Mouse (Mus musculus): ENCODE measurements at regions not wholly inside any gene's neighbourhood (a gene's known extent, or its start where the extent isn't known, plus 50 kb on each side); places are given as distances from the start of the nearest gene placed in this dataset.

- no peak for DNase-seq (ENCODE audit: low spot score)
These were observed 146.4 kb downstream of the Fndc1 start for GRCm38 (mm10) chr17:7680658-7681057.

- DNase-seq (ENCODE audit: low spot score): no peak
These were observed 147.3 kb downstream of the Fndc1 start for GRCm38 (mm10) chr17:7679786-7680185.

GRCm38 (mm10) chr17:7678898-7679297, 148.2 kb downstream of the Fndc1 start:
- DNase-seq (ENCODE audit: low spot score): no peak

- no peak for DNase-seq (ENCODE audit: low spot score)
These were observed 149.3 kb downstream of the Fndc1 start for GRCm38 (mm10) chr17:7677796-7678195.

- DNase-seq (ENCODE audit: low spot score): no peak
These were observed 149.8 kb downstream of the Fndc1 start for GRCm38 (mm10) chr17:7677301-7677700.

- DNase-seq (ENCODE audit: low spot score): no peak
These were observed 150.3 kb downstream of the Fndc1 start for GRCm38 (mm10) chr17:7676776-7677175.

GRCm38 (mm10) chr17:7674511-7674910, 152.6 kb downstream of the Fndc1 start:
- no peak for DNase-seq (ENCODE audit: low spot score)

GRCm38 (mm10) chr17:7667826-7668225, 159.3 kb downstream of the Fndc1 start:
- DNase-seq (ENCODE audit: low spot score): no peak

- no peak for DNase-seq (ENCODE audit: low spot score)
These were observed 160.2 kb downstream of the Fndc1 start for GRCm38 (mm10) chr17:7666781-7667398.

GRCm38 (mm10) chr17:7666207-7666606, 160.9 kb downstream of the Fndc1 start:
- no peak for DNase-seq (ENCODE audit: low spot score)

GRCm38 (mm10) chr17:7665686-7666085, 161.4 kb downstream of the Fndc1 start:
- DNase-seq (ENCODE audit: low spot score): no peak

- DNase-seq (ENCODE audit: low spot score): no peak
These were observed 162.9 kb downstream of the Fndc1 start for GRCm38 (mm10) chr17:7663896-7664880.

- DNase-seq (ENCODE audit: low spot score): no peak
These were observed 170.6 kb downstream of the Fndc1 start for GRCm38 (mm10) chr17:7656503-7656902.

GRCm38 (mm10) chr17:7655966-7656365, 171.1 kb downstream of the Fndc1 start:
- DNase-seq (ENCODE audit: low spot score): no peak

GRCm38 (mm10) chr17:7654064-7654564, 173.0 kb downstream of the Fndc1 start:
- no peak for DNase-seq (ENCODE audit: low spot score)

GRCm38 (mm10) chr17:7652037-7652436, 175.1 kb downstream of the Fndc1 start:
- no peak for DNase-seq (ENCODE audit: low spot score)

- DNase-seq (ENCODE audit: low spot score): no peak
These were observed 176.7 kb downstream of the Fndc1 start for GRCm38 (mm10) chr17:7650417-7650816.

GRCm38 (mm10) chr17:7644857-7645481, 182.1 kb downstream of the Fndc1 start:
- DNase-seq (ENCODE audit: low spot score): no peak

- no peak for DNase-seq (ENCODE audit: low spot score)
These were observed 183.5 kb downstream of the Fndc1 start for GRCm38 (mm10) chr17:7643640-7644039.

GRCm38 (mm10) chr17:7642442-7642887, 184.6 kb downstream of the Fndc1 start:
- no peak for DNase-seq (ENCODE audit: low spot score)

- no peak for DNase-seq (ENCODE audit: low spot score)
These were observed 192.8 kb downstream of the Fndc1 start for GRCm38 (mm10) chr17:7634291-7634664.
